Mouse (Mus musculus) inflammation-experienced regulatory T-cells, adult 16 weeks (primary cell): ENCODE data around the gene Fip1l1. TPM values are rescaled to one million over a fixed set of nuclear protein-coding genes. Genes with fewer than 3 reads are reported as not detected.

Experiments
- polyA plus RNA-seq: library from polyadenylated mRNA; unstranded; fragments of 100-300 nt; shearing (Covaris generic); gene quantifications from one replicate; pipeline ENCODE4 v1.2.1, GENCODE M21; 2017

Gene Fip1l1
- polyA plus RNA-seq, result 170 TPM

GRCm38 (mm10) chr5:74535240-74536021 is at the start of gene Fip1l1:
Gene Fip1l1, plus strand, starts transcription at chr5:74535449.

GRCm38 (mm10) chr5:74531630-74532280 is 3.5 kb upstream of the Fip1l1 start, which contains the start of gene Scfd2:
Gene Scfd2, minus strand, starts transcription at chr5:74531759.

Other genes with a start within 250 kb of the Fip1l1 start
- 25.9 TPM for gene Scfd2, start 3.7 kb upstream of the Fip1l1 start, polyA plus RNA-seq
- 0.30 TPM for gene Lnx1, start 167.5 kb downstream of the Fip1l1 start, polyA plus RNA-seq